Mouse (Mus musculus) gastrocnemius, postnatal 25 days (tissue): ENCODE measurements at regions not wholly inside any gene's neighbourhood (a gene's known extent, or its start where the extent isn't known, plus 50 kb on each side); places are given as distances from the start of the nearest gene placed in this dataset.

Experiments
- DNase-seq: peaks from one replicate; pipeline ENCODE4 v3.0.0; 2022

DNA sequence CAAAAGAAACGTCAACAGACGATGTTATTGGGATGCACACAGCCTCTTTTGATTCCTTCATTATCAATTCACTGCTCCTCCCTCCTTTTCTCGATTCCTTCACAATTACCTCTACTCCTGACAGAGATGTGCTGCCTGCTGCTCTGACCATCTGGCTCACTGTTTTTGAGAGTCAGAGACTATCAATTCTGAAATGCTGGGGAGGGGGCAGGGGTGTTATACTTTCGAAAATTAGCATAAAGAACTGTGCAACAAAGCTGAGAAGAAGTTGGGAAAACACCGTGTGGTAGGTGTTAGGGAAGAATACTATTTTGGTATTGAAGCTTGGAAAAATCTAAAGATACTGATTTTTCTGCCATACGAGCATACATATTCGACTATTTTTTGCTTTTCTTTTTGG lies 96.4 kb downstream of the Nedd1 start:
- DNase-seq: no peak

DNA sequence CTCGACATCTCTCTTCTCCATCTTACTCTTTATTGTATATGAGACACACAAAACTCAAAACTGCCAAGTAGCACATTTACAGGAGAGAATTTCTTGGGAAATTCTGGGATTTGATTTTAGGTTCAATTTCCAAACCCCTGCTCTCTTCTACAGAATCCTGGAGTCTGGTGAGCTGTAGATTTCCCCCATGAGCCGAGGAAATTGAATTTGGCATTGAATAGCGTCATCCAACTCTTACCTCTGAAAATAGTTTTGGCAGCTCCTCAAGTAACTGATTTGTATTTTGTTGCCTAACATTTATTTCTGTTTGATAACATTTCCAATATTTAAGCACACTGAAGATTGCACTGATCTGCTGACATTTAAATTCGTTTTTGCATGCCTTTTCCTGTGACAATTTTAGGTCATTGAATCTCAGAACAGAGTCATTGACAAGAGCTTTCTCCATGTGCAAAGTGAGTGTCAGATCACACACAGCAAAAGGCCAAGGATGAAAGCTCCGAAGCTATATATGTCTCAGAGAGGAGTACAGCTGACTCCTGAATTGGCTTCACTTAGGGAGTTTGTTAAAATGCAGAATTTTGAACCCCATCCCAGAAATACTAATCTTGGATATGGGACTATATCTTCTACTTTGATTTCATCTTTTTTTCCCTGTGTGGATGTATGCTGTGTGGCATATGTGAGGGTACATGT lies 106.4 kb downstream of the Nedd1 start:
- no peak for DNase-seq

DNA sequence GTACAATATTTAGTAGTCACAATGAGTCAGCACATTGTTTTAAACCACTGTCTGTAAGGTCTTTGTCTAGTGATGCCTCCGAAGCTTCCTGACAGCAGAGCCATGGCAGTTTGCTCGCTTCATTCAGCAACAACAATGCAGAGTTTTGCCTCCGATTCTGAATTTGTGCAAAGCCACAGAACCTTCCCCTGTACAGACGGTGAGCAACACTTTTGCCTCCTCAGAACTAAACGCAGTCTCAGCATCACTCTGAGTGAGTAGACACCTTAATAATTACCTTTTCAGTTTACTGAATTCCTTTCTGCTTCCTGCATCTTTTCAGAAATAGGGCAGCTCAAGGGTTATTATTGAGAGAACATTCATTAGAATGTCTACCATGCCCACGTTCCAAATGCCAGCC lies 107.9 kb downstream of the Nedd1 start:
- DNase-seq: no peak

DNA sequence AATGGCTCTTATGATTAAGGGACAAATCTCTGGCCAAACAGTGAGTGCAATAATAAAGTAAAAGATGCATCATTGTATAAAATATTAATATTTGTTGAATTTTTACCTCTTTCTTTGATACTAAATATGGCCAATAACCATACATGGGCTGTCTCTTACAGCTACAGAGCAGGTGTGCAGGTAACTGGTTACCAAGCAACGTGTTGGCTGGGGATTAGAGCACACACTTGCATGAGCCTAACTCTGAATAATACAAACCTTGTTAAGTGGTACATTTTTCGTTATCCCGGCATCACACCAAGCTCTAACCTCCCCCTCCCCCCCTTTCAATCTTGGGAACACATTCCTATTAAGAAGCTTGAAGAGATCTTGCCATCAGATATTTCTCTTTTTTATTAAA lies 111.2 kb downstream of the Nedd1 start:
- DNase-seq: no peak

DNA sequence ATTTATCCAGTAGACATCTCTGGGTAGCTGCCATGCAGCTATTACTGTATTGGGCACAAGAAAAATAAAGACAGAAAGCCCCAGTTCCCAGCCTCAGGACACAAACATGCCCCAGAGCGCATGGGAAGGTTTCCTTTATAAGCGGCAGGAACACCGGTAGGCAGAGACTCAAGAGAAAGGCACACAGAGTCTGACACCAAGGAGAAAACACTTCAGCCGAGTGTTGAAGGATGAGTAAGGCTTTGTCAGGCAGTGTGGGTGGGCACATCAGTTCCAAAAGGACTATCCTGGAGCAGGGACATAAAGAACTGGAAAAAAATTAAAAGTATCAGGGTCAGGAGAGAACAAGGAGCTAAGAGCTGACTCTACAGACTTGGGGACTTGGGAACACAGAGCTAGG lies 115.5 kb downstream of the Nedd1 start:
- no peak for DNase-seq

DNA sequence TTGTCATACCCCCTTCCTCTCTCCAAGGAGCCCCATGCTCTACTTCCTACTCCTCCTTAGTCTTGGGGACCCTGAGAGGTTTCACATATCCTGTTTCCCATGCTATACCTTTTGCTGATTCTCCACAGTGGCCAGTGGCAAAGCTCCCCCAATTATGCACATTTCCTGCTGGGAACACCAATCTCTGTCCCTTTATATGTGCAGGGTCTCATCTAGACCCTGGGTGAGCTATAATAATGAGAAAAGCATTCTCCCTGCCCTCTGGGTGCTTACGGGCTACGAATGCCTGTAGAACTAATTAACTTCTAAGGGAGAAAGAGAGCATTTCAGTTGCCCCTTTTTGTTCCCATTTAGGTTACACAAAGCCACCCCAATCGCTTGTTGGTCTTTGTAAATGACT lies 116.6 kb downstream of the Nedd1 start:
- no peak for DNase-seq

DNA sequence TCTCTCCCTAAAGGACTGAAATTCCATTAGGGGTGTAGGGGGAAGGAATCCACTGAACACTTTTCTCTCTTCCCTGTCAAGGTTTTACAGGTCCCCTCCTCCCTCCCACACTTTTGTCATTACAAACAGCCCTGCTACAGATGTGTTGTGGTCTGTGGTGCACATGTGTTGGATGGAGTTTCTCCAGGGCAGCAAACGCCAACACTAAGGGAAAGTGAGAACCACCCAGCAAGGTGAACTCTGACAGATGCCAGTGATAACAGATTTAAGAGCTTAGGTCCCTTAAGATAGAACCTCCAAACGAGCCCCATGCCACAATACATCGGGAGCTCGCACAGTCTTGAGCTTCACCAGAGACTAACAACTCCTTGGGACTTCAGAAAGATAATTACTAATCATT lies 122.1 kb downstream of the Nedd1 start:
- DNase-seq: no peak

DNA sequence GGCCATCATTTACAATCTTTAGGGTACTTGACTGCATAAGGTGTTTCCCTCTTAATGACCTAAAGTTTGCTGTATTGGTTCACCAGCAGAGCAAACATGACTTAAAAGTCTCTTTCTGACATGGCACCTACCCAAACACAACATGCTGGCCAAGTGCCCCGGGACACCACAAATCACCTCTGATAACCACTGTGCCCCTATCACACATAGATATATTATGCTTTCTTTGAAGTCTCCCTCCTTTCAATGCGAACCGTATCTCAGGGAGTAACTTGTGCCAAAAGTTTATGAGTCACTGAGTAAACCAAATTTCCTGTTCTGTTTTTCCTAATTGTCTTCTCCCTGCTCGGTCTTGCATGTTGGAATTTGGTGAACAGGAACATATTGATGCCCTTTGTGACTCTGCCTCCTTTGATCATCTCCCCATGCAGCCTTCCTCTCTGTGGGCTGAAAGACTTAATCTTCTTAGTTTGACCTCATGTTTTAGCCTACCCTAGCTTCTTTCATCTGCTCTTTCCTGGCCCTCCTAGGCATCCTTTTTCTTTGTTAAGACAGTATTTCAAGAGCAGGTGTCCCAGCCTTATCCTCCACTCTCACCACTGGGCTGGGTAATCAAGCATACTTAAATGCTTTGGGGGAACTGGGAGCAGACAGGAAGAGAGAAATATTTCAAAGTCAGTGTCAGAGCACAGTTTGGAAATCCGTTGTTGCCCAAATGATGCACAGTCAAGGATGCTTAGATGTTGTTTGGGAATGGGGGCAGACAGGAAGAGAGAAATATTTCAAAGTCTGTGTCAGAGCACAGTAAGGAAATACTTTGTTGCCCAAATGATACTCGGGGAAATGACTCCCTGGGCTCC lies 126.5 kb downstream of the Nedd1 start:
- DNase-seq: no peak

DNA sequence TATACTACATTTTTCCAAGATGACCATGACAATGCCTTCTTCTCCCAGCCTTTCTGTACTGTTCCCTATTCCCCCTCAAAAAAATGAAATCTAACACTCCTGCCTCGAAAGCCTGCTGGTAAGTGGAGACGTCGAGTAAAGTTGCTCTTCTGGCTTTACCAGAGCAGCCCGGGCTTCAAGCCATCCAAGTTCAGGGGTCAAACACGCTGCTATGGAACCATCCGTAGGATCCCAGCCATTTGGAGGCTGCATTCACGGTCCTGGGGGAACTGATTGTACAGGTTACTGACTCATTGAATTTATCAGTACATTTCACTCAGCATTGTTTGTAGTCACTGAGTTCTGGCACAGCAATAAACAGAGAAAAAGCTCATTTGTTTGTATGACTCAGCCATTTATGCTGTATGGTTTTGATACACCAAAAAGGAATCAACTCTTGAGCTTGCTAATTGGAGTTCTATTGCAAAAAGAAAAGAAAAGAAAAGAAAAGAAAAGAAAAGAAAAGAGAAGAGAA lies 128.2 kb downstream of the Nedd1 start:
- DNase-seq: no peak

DNA sequence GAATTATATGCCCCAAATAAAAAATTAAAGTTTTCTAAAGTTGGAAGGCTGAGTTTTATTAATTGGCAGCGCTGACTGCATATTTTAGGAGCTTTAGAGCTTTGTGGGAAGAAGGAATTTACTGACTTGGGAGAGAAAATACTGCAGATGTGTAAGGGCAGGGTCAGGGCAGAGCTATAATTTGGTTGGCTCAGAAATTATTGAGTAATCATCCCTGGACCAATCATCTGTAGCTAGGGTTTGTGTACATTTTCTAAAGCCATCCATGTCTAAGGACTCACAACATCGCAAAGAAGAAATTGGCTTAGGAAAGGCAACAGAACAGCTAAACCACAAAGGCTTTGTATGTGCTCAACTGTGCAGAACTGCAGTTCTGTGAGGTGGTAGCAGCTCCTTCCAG lies 143.3 kb downstream of the Nedd1 start:
- no peak for DNase-seq

DNA sequence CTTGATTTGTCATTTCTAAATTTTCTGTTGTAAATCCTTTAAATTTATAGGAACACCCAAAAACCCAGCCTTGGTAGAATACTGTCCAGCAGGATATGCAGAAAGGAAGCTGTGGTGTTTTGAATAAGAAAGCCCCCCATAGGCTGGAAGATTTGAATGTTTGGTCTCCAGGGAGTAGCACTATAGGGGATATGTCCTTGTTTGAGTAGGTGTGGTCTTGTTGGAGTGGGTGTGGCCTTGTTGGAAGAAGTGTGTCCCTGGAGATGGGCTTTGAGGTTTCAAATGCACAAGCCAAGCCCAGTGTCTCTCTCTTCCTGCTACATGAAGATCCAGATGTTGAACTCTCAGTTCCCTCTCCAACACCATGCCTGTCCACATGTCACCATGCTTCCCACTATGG lies 151.7 kb downstream of the Nedd1 start:
- DNase-seq: no peak

DNA sequence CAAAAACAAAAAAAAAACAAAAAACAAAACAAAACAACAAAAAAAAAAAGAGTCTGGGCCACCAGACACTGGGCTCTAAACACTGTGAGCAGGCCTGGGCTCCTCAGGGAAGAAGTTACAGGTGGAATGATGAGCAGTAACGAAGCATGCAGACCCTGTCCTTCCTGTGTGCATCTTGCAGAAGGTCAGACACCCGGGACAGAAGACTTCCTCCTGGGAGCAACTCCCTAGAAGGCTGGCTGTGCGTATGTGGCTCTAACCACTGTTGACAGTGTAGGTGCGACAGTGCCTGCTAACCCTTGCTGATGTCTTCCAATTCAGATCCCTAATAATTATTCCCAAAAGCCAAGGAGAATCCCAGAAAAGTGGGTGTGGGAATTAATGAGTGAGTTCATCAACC lies 164.8 kb downstream of the Nedd1 start:
- DNase-seq: no peak

DNA sequence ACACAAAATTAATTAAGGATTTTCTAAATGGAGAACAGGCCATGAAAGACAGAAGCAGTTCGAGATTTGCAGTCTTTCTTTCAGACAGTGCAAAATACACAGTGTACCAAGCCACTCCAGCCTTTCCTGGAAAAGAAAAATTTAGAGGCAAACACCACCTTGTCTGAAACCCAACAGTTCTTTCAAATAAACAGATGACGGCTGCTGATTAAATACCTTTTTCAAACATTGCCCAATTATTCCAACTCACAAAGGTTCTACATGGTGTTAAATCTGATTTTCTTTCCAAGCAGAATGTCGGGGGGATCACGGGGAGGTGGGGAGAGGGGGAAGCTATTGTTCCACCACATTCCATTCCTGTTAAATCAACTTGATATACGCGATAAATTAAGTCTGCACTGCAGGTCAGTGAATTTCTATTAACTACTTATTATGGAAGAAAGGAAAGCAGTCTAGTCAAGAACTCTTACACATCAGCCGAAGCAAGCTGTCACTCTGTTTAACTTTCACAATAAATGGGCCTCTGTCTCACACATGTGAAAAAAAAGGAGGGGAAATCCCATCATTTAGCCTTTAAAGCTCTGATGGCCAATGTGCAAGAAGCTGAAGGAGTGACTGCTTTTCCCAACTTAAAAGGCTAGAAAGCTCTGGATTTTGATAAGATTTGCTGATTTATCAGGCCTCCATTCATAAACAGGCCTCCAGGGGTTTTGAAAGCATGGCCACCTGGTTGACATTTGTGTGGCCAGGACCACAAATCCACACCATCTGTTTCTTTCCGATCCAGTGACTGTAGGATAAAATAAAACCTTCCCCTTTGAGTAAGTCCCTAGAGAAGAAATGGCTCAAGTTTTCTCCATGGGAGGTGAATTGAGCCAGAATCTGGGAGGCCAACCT lies 165.4 kb downstream of the Nedd1 start:
- no peak for DNase-seq

DNA sequence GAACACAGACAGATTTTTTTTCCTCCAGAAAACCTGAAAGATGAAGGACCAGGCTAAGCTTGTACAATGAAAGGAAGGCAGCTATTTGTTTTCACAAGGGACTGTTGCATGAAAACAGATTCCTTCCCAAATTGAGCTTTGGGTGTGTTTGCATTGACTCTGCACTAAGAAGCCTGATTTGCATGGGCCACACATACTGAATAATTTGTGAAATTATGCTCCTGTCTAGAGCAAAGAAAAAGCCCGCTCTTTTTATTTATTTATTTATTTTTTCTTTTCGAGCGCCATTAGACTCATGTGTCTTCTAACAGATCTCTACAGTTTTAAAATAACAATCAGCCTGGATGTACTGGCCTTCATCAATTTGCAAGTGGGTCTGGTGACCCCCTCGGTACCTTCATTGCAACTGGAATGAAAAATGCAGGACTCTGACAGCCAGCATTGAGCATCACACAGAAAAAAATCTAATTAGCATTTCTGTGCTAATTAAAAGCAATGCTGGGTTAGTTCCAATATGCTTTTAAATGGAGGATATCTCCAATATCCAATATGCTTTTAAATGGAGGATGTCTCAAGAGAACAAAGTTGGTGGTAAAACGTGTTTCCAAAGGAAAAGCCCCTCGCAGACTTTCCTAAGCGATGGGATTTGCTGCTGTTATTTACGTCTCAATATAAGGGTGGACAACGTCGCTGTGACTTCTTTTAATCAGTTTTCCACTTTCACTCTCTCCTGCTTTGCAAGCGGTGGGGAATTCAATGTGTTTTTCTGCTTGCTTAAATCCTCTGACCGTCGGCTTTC lies 166.3 kb downstream of the Nedd1 start:
- DNase-seq: no peak

DNA sequence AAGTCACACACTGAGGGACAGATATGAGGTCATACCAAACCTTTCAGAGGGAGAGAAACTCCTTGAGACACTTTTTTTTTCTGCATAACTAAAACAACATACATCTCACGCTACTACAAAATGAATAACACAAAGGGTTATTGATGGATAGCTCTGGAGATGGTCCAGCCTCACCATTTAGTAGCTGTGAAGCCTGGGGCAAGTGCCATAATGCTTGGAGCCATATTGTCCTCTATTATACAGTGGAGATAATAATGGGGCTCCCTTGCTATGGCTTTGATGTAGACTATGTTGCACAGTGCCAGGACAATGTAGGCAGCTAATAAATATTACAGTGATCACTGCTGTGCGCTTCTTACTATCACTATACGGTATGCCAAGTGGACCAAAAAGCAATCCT lies 168.3 kb downstream of the Nedd1 start:
- DNase-seq: no peak

DNA sequence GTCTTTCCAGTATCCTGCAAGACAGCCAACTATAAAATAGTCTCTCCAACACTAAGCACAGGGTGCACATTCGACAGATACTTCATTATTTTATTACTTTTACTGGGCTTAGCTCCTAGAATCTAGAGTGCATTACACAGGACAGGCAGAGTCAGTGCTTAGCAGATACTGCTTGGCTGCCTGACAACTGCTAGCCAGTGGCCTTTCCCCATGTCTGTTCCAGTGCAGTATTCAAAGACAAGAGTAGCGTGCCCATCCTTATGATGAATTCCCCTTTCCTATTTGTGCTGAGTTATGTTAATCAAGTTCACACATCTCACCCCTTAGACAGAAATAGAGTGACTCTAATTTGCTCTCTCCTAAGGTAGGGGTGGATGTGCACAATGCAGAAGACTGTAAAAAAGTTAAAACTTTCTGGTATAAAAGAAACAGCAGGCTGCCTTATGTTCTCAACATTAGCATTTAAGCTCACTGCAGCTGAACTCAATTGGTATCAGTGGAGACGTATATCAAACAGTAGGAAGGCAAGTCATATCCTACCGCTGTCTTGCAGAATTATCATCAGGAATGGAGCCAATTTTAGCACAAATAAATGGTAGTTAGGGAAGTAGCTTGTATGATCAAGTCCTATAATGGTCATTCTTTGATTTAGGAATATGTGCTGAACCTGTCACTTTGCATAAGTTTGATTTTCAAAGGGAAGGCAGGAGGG lies 173.2 kb downstream of the Nedd1 start:
- no peak for DNase-seq

DNA sequence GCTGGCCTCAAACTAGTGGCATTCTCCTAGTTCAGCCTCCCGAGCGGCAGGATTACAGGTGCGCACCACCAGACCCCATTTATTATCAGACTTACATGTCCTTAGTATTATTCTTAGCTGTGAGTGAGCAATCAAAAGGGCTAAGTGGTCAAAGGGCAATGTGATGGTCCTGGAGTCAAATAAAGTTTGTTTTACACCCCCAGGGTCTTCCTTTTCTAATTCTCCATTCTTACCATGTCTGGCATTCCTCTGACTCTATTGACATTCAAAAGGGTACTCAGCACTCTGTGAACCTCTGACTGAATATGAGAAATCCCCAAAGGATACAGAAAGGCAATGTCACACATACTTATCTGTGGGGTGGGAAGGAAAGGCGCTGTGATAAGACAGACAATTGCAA lies 183.8 kb downstream of the Nedd1 start:
- DNase-seq: no peak

DNA sequence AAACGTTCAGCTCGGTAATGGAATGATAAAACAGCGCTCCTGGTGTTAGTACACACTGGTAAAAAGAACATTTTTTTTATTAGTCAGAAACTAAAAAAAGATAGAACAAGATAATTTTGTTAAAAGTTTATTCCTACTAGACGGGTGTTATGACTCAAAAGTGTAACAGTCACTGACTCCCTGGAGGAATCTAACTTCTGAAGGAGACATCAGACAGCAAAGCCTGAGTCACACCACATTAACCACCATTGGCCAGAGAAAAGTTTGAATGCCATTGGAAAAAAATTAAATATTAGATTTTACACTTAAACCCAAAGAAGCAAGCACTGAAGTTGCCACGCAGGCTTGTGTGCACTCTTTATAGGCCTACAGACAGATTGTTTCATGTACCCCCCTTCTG lies 205.3 kb downstream of the Nedd1 start:
- no peak for DNase-seq

DNA sequence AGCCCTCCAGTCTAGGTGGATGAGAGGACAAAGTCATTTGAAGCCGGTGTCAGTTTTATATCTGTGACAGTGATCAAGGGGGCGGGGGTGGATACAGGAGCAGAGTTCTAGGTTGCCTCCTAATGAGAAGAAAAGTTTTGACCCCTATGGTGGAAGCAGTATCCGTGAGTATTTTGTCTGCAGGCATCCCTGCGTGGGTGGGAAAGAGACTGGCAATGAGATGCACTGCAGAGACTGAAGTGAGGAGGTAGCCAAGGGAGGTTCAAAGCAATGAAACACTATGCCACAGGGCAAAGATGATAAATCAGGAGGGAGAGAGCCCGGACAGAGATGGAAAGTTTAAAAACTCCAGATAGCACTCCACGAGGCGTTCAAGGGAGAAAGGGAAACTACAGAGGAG lies 210.5 kb downstream of the Nedd1 start:
- no peak for DNase-seq

DNA sequence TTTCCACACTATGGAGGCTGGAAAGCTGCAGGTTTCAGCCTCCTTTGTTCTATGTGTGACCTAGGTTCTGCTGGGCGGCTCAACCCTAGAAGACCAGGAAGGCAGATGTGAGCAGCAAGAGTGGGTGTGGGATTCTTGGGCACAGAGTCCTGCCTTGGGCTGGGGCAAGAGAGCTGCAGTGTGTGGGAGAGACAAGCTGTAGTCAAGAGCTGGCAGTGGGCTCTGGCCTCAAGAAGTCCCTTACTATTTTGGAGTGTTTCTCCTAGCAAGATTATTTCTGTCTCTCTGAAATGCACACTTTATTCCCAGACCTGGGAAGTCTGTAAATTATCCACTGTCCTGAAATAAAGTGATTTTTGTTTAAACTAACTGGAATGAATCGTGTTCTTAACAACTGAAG lies 211.5 kb downstream of the Nedd1 start:
- no peak for DNase-seq

DNA sequence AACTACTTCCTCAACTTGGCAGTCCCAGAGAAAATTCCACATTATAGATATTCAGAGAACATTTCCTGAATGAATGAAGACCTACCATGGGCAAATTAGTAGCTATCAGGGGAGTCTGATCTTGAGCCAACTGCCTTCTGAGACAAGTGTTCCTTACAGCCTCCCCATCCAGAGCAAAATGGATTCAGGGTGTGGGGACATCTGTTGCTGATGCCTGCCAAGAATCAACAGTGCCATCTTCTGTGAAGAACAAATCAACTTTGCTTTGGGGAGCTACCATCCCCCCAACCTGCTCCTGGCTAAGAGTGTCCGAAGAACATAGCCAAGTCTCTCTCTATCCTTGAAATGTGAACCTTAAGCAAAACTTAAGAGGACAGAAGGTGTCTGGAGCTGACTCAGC lies 217.9 kb downstream of the Nedd1 start:
- DNase-seq: no peak
